Mouse (Mus musculus): ENCODE data around the gene Slc26a10.

DNA sequence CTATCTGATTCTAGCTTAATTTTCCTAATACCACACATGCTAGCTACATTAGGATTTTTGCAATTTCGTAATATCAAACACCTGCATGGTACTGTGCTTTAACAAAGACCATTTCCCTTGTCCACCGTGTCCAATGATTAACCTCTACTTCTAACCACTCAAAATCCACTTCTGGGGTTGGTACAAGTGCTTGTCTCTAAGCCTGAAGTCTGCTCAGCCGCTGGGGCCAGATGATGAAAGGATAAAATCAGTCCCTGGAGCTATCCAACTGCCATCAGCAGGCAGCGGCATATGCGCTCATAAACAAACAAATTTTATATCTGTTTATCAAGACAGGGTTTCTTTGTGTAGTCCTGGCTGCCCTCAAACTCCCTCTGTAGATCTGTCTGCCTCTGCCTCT, 24.1 kb upstream of the Slc26a10 start:
- no peak for TF ChIP-seq CTCF (IDR thresholded peaks at IDR 0.05)
- TF ChIP-seq POLR2A (IDR thresholded peaks at IDR 0.05; ENCODE audit: insufficient read depth, low read depth, low read length) = no peak
